Mouse (Mus musculus): ENCODE data around the gene Tra2a. TPM values are rescaled to one million over a fixed set of nuclear protein-coding genes. Genes with fewer than 3 reads are reported as not detected.
A peak's percentile ranks its signal among the peaks of the same experiment; 100 is the strongest.

Gene Tra2a
- polyA plus RNA-seq, 1 experiment from 2014 or later, result 40.4 TPM

DNA sequence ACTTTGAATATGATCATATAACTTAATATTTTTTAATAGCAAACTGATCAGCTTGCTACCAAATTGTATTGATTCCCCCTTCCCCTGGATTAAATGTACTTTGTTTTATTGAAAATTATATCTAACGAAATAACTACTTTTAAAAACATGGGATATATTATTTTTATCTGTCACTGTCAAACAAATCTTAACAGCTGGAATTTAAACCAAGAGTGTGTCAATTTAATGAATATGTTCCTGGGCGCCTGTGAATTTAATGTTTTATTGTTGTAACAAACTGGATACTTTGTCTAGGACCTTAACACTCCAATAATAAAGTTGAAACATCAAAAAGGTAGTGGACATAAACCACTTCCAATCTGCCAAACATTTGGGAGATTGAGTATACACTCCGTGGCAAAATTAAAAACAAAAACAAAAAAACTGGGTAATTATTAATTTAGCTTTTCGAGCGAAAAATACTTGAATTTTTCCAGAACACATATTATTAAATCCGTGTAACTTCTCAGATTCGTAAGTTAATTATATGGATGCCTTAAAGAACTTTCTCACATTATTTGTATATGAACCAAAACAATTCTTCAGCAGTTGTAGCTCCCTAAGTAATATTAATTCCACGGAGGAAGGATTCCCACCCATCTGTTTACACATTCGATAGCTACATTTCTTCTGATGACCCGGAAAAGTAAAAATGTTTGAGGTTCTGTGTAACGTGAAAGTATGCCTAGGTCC lies 46.9 kb downstream of the Tra2a start:
- Histone ChIP-seq H3K36me3 (ENCODE audit: control insufficient read depth, insufficient read depth, low read length) (no peaks in the 10 kb centered on the region), H3K4me2 (peak overlapping the region; percentile 79), H3K4me1 (ENCODE audit: control insufficient read depth, insufficient read depth, low read length) (peaks cover 17% of the 10 kb centered on the region), H3K9me3 (replicated peaks; ENCODE audit: control insufficient read depth, low read length) (no peaks in the 10 kb centered on the region), H3K27me3 (ENCODE audit: control insufficient read depth, insufficient read depth, low read length) (no peaks in the 10 kb centered on the region), H3K9ac (ENCODE audit: low read depth, low read length) (peak overlapping the region; percentile 92), H3K4me3 (ENCODE audit: low read depth, low read length) (peak overlapping the region; percentile 76), H3K27ac (ENCODE audit: low read depth, low read length) (peak overlapping the region; percentile 99)
- ATAC-seq (replicated peaks; ENCODE audit: insufficient number of reproducible peaks, low FRiP score, low TSS enrichment), result no peak
- WGBS (ENCODE audit: insufficient replicate concordance), result 3% methylated on average over 11 of the region's 11 CpGs

DNA sequence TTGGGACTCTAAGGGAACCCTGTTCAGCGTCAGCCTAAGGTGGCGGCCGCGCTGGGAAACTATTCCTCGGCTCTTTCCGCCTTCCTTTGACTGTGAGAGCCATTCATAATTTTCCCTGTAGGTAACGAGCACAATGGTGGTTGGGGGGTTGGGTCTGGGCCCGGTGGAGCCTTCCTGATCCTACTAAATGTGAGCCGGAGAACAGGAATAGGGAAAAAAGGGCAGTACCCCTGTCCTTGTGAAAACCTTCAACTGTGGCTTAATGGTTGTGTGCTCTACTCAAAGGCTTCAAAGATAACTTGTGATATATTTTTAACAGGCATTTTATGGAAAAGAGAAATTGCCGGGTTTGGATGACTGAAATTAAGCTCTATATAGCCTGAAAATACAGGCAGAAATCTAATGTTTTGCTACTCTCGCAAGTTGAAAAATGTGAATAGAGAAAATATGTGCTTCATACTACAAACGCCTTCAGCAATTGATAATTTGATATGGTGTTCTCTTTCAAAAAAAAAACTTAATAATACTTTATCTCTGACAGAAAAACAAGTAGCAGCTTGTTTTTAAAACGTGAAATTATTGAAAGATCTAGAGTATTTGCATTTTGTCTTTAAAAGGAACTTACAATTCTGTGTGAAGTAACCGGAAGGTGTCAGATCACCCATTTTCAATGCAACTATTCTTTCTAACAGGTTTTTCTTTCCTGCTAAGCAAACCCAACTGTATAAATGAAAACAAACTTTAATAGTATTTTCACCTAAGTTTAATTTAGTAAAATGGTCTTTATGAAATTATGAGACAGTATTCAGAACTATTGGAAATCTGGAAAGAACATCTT lies 47.9 kb downstream of the Tra2a start:
- Histone ChIP-seq H3K9me3 (replicated peaks; ENCODE audit: control insufficient read depth, low read length) (no peaks in the 10 kb centered on the region), H3K4me3 (ENCODE audit: low read depth, low read length) (peak overlapping the region; percentile 89), H3K9ac (ENCODE audit: low read depth, low read length) (peak overlapping the region; percentile 98), H3K27me3 (ENCODE audit: control insufficient read depth, insufficient read depth, low read length) (no peaks in the 10 kb centered on the region), H3K27ac (ENCODE audit: low read depth, low read length) (peak overlapping the region; percentile 95), H3K36me3 (ENCODE audit: control insufficient read depth, insufficient read depth, low read length) (no peaks in the 10 kb centered on the region), H3K4me2 (peak overlapping the region; percentile 94), H3K4me1 (ENCODE audit: control insufficient read depth, insufficient read depth, low read length) (peaks cover 21% of the 10 kb centered on the region)
- 0 out of 2 replicates have a peak, but pooled peaks have one; percentile 1 for ATAC-seq (replicated peaks; ENCODE audit: insufficient number of reproducible peaks, low FRiP score, low TSS enrichment)
- 1% methylated on average over 14 of the region's 14 CpGs for WGBS (ENCODE audit: insufficient replicate concordance)

GRCm38 (mm10) chr6:49214928-49215747 lies 48.7 kb downstream of the Tra2a start, which contains the start of gene Igf2bp3:
Gene Igf2bp3, minus strand, starts transcription at chr6:49214957.
- H3K36me3 ChIP-seq (ENCODE audit: control insufficient read depth, insufficient read depth, low read length), result no peaks in the 10 kb centered on the region
- H3K4me3 ChIP-seq (ENCODE audit: low read depth, low read length), result peak within 1 kb of the TSS; percentile 89
- H3K4me1 ChIP-seq (ENCODE audit: control insufficient read depth, insufficient read depth, low read length), result peaks cover 29% of the 10 kb centered on the region
- under 1% methylated on average over 64 of the region's 68 CpGs for WGBS (ENCODE audit: insufficient replicate concordance)
- peak; percentile 82 for ATAC-seq (replicated peaks; ENCODE audit: insufficient number of reproducible peaks, low FRiP score, low TSS enrichment)
- peak within 1 kb of the TSS; percentile 98 for H3K9ac ChIP-seq (ENCODE audit: low read depth, low read length)
- H3K27me3 ChIP-seq (ENCODE audit: control insufficient read depth, insufficient read depth, low read length), result no peaks in the 10 kb centered on the region
- peak within 1 kb of the TSS; percentile 94 for H3K4me2 ChIP-seq
- peak within 1 kb of the TSS; percentile 95 for H3K27ac ChIP-seq (ENCODE audit: low read depth, low read length)
- H3K9me3 ChIP-seq (replicated peaks; ENCODE audit: control insufficient read depth, low read length), result no peaks in the 10 kb centered on the region

GRCm38 (mm10) chr6:49214086-49214927 lies 49.5 kb downstream of the Tra2a start:
- Histone ChIP-seq H3K9me3 (replicated peaks; ENCODE audit: control insufficient read depth, low read length) (no peaks in the 10 kb centered on the region), H3K9ac (ENCODE audit: low read depth, low read length) (peak overlapping the region; percentile 98), H3K27ac (ENCODE audit: low read depth, low read length) (peak overlapping the region; percentile 95), H3K27me3 (ENCODE audit: control insufficient read depth, insufficient read depth, low read length) (no peaks in the 10 kb centered on the region), H3K4me3 (ENCODE audit: low read depth, low read length) (peak overlapping the region; percentile 89), H3K4me1 (ENCODE audit: control insufficient read depth, insufficient read depth, low read length) (peaks cover 28% of the 10 kb centered on the region), H3K4me2 (peak overlapping the region; percentile 94), H3K36me3 (ENCODE audit: control insufficient read depth, insufficient read depth, low read length) (no peaks in the 10 kb centered on the region)
- WGBS (ENCODE audit: insufficient replicate concordance), result under 1% methylated on average over 62 of the region's 76 CpGs
- ATAC-seq (replicated peaks; ENCODE audit: insufficient number of reproducible peaks, low FRiP score, low TSS enrichment), result no peak

GRCm38 (mm10) chr6:49213581-49214085 lies 50.2 kb downstream of the Tra2a start:
- Histone ChIP-seq H3K4me2 (peak overlapping the region; percentile 94), H3K27ac (ENCODE audit: low read depth, low read length) (peak overlapping the region; percentile 95), H3K27me3 (ENCODE audit: control insufficient read depth, insufficient read depth, low read length) (no peaks in the 10 kb centered on the region), H3K36me3 (ENCODE audit: control insufficient read depth, insufficient read depth, low read length) (no peaks in the 10 kb centered on the region), H3K4me3 (ENCODE audit: low read depth, low read length) (peak overlapping the region; percentile 89), H3K4me1 (ENCODE audit: control insufficient read depth, insufficient read depth, low read length) (peaks cover 29% of the 10 kb centered on the region), H3K9me3 (replicated peaks; ENCODE audit: control insufficient read depth, low read length) (no peaks in the 10 kb centered on the region), H3K9ac (ENCODE audit: low read depth, low read length) (peak overlapping the region; percentile 98)
- no peak for ATAC-seq (replicated peaks; ENCODE audit: insufficient number of reproducible peaks, low FRiP score, low TSS enrichment)
- 0% methylated on average over 42 of the region's 50 CpGs for WGBS (ENCODE audit: insufficient replicate concordance)

- 8% methylated on average over 20 of the region's 20 CpGs for WGBS (ENCODE audit: insufficient replicate concordance)
- Histone ChIP-seq H3K4me1 (ENCODE audit: control insufficient read depth, insufficient read depth, low read length) (peaks cover 35% of the 10 kb centered on the region), H3K9ac (ENCODE audit: low read depth, low read length) (peak overlapping the region; percentile 98), H3K27ac (ENCODE audit: low read depth, low read length) (peak overlapping the region; percentile 95), H3K4me2 (peak overlapping the region; percentile 94), H3K9me3 (replicated peaks; ENCODE audit: control insufficient read depth, low read length) (no peaks in the 10 kb centered on the region), H3K27me3 (ENCODE audit: control insufficient read depth, insufficient read depth, low read length) (no peaks in the 10 kb centered on the region), H3K4me3 (ENCODE audit: low read depth, low read length) (peak overlapping the region; percentile 89), H3K36me3 (ENCODE audit: control insufficient read depth, insufficient read depth, low read length) (no peaks in the 10 kb centered on the region)
- ATAC-seq (replicated peaks; ENCODE audit: insufficient number of reproducible peaks, low FRiP score, low TSS enrichment), result no peak
Measured at GRCm38 (mm10) chr6:49212931-49213580, 50.8 kb downstream of the Tra2a start.

- H3K9ac ChIP-seq (ENCODE audit: low read depth, low read length), result 0 out of 2 replicates have a peak overlapping the region, but pooled peaks have one; percentile 39
- ATAC-seq (replicated peaks; ENCODE audit: insufficient number of reproducible peaks, low FRiP score, low TSS enrichment), result no peak
- peak overlapping the region; percentile 68 for H3K27ac ChIP-seq (ENCODE audit: low read depth, low read length)
- H3K4me1 ChIP-seq (ENCODE audit: control insufficient read depth, insufficient read depth, low read length), result peaks cover 36% of the 10 kb centered on the region
- 20% methylated on average over 3 of the region's 4 CpGs for WGBS (ENCODE audit: insufficient replicate concordance)
- peak overlapping the region; percentile 89 for H3K4me3 ChIP-seq (ENCODE audit: low read depth, low read length)
- H3K9me3 ChIP-seq (replicated peaks; ENCODE audit: control insufficient read depth, low read length), result no peaks in the 10 kb centered on the region
- H3K27me3 ChIP-seq (ENCODE audit: control insufficient read depth, insufficient read depth, low read length), result no peaks in the 10 kb centered on the region
- H3K36me3 ChIP-seq (ENCODE audit: control insufficient read depth, insufficient read depth, low read length), result no peaks in the 10 kb centered on the region
- H3K4me2 ChIP-seq, result peak overlapping the region; percentile 94
Measured at GRCm38 (mm10) chr6:49212141-49212540, 51.7 kb downstream of the Tra2a start.
